Mouse (Mus musculus) bone marrow macrophage, adult 2 months (primary cell): ENCODE measurements around the gene Dnase1. TPM values are rescaled to one million over a fixed set of nuclear protein-coding genes. Genes with fewer than 3 reads are reported as not detected.

Experiments
- H3K27ac ChIP-seq: 2 replicates; pipeline ENCODE4 v1.5.1; 2012; ENCODE audit warnings: low read depth, low read length; ENCODE audit not compliant: insufficient read depth
- H3K4me1 ChIP-seq: 2 replicates; pipeline ENCODE4 v1.6.1; 2012; ENCODE audit warnings: low read length; ENCODE audit not compliant: control insufficient read depth, insufficient read depth
- H3K4me3 ChIP-seq: 2 replicates; pipeline ENCODE4 v1.5.1; 2012; ENCODE audit warnings: mild to moderate bottlenecking, low read length, moderate library complexity; ENCODE audit not compliant: insufficient read depth
- CTCF ChIP-seq: IDR thresholded peaks from 2 replicates; pipeline ENCODE4 v1.5.1; 2012; ENCODE audit warnings: low read depth, mild to moderate bottlenecking, low read length, moderate library complexity
- POLR2A ChIP-seq: IDR thresholded peaks from 2 replicates; pipeline ENCODE4 v1.6.1; 2012; ENCODE audit warnings: mild to moderate bottlenecking, low read depth, low read length, borderline replicate concordance
- polyA plus RNA-seq: library from polyadenylated mRNA; stranded (reverse); fragments of >200 nt; gene quantifications from 2 replicates; pipeline ENCODE4 v1.2.4, GENCODE M21; 2012; ENCODE audit not compliant: missing spikeins, insufficient read depth, insufficient read length

Gene Dnase1
- polyA plus RNA-seq, 1 experiment = not detected

DNA sequence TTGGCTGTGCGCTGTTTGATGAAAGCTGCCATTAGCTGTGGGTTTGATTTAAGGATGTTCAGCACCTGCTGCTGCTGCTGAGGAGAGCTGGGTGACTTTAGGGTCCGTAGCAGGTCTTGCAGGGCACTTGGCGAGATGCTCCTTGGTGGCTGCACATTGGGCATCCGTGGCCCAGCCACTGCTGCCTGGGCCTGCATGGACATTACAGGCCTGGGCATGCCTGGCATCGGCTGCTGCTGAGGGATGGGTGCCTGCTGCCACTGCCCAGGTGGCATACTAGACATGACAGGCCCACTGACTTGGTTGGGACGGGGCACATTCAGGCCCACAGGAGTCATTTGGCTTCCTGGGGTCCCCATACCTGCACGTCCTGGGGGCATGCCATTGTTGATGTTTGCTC is 48.3 kb downstream of the Dnase1 start:
- Histone ChIP-seq H3K27ac (no peak overlapping the region), H3K4me1 (peaks cover 14% of the 10 kb centered on the region), H3K4me3 (no peak overlapping the region)
- no peak for TF ChIP-seq CTCF
- TF ChIP-seq POLR2A = no peak

DNA sequence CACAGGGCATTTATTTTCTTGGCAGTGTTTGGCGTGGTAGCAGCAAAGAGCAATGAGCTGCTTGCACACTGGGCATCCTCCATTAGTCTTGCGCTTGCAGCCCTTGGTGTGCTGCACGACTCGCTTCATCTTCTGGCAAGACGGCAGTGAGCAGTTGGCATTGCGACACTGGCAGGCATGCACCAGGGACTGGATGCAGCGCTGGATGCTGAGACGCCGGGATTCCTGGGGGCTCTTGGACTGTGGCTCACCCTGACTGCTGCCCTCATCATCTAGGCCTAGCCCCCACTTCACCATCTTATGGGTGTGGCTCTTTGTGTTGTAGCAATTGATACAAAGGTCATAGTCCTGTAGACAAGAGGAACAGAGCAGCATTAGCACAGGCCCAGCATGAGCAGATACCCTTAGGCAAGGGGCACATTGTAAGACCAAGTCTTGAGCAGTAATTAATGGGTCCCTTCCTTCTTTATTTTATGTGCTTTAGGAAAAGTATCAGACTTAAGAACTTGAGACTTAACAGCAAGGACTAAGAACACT is 49.2 kb downstream of the Dnase1 start:
- Histone ChIP-seq H3K27ac (no peak overlapping the region), H3K4me1 (peaks cover 10% of the 10 kb centered on the region), H3K4me3 (no peak overlapping the region)
- TF ChIP-seq POLR2A = no peak
- TF ChIP-seq CTCF = no peak

DNA sequence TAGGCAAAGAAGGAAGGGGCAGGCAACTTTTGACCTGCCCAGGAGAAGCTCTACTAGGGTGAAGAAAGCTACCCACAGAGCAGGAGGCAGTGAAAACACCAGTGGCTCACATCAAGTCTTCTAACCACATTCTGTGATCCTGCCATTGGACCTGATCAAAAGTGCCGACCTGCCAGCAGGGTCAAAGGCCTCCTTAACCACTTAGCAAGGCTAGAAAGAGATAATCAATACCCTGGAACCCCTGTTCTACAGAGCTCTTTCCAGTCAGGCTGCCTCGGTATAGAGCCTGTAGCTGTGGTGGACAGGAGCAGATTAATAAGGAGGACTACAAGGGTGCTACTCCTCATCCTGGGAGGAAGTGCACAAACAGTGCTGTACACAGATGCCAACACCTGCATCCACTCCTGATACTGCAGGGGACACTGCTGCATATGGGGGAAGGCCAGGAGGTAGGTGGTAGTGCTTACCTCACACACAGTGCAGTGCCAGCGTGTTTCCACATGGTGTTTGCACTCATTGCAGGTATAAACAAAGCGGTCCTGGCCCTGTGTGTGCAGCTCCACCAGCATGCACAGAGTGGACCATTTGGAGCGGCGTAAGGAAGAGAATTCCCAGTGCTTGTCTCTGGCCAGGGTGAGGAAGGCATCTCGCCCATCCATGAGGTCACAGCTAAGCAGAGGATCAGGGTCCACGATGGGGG is 50.6 kb downstream of the Dnase1 start:
- TF ChIP-seq CTCF (no peak), POLR2A (no peak)
- H3K4me3 ChIP-seq = no peak overlapping the region
- no peak overlapping the region for H3K27ac ChIP-seq
- H3K4me1 ChIP-seq = no peaks in the 10 kb centered on the region

Other genes starting within 250 kb of the Dnase1 start
- not detected in 2 replicates for gene Olfr15, start 206.1 kb upstream of the Dnase1 start, polyA plus RNA-seq
- 0.99 and 1.5 TPM in 2 replicates for gene Zfp174, start 189.7 kb upstream of the Dnase1 start, polyA plus RNA-seq
- 100 and 102 TPM in 2 replicates for gene Naa60, start 164.6 kb upstream of the Dnase1 start, polyA plus RNA-seq
- gene Zfp597, start 152.4 kb upstream of the Dnase1 start, polyA plus RNA-seq = 7.6 and 9.9 TPM in 2 replicates
- gene Gm20695, start 152.3 kb upstream of the Dnase1 start, polyA plus RNA-seq = 1.0 TPM in 1 of 2 replicates, not detected in the other
- gene 1700037C18Rik, start 128.3 kb upstream of the Dnase1 start, polyA plus RNA-seq = 3.1 and 3.6 TPM in 2 replicates
- gene Cluap1, start 128.1 kb upstream of the Dnase1 start, polyA plus RNA-seq = 13.7 and 18.5 TPM in 2 replicates
- gene Nlrc3, start 60.3 kb upstream of the Dnase1 start, polyA plus RNA-seq = 5.6 and 5.7 TPM in 2 replicates
- gene Slx4, start 33.2 kb upstream of the Dnase1 start, polyA plus RNA-seq = 12.8 and 19.0 TPM in 2 replicates
- 34.4 and 35.4 TPM in 2 replicates for gene Trap1, start 40.9 kb downstream of the Dnase1 start, polyA plus RNA-seq
- 41.4 and 44.5 TPM in 2 replicates for gene Crebbp, start 177.1 kb downstream of the Dnase1 start, polyA plus RNA-seq